Mouse (Mus musculus): Measurements from ENCODE around the gene Birc5.
A peak's percentile ranks its signal among the peaks of the same experiment; 100 is the strongest.
"Not testable (repeated sequence)": the region's sequence is repeated elsewhere in the genome, so short reads cannot be mapped to it uniquely, and the experiment has no call there.

The Birc5 gene

DNA sequence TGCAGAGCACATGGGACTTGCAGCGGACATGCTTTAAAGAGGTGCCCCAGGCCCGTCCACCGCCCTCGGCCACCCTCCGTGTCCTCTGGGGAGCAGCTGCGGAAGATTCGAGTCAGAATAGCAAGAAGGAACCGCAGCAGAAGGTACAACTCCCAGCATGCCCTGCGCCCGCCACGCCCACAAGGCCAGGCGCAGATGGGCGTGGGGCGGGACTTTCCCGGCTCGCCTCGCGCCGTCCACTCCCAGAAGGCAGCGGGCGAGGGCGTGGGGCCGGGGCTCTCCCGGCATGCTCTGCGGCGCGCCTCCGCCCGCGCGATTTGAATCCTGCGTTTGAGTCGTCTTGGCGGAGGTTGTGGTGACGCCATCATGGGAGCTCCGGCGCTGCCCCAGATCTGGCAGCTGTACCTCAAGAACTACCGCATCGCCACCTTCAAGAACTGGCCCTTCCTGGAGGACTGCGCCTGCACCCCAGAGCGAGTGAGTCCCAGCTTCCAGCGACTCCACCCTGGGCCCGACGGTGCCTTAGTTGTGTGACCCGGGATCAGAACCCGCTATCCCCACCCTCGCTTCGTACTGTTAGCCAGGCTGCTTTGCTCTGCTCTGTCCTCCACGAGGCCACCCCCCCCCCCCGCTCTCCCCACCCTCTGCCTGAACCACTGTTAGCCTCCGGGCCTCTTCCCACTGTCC is at the start of gene Birc5:
Birc5 (plus strand) TSS at position 267 of the 687 bp plus-strand sequence.
- DNase-seq: peak; percentile 96

DNA sequence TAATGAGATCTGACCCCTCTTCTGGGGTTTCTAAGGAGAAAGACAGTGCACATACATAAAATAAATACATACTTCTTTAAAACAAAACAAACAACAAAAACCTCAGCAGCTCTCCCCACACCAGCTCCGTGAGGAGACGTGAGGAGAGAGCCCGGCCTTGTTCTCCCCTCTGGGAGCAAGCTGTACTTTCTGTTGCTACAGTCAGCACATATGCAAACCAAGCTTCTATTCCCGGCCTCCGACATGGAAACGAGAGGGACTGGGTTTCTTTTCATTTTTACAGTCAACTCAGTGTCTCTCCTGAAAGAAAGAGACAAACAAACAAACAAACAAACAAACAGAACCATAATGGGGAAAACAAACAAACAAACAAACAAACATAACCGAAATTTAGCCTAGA is 49.0 kb upstream of the Birc5 start:
- no peak for DNase-seq

DNA sequence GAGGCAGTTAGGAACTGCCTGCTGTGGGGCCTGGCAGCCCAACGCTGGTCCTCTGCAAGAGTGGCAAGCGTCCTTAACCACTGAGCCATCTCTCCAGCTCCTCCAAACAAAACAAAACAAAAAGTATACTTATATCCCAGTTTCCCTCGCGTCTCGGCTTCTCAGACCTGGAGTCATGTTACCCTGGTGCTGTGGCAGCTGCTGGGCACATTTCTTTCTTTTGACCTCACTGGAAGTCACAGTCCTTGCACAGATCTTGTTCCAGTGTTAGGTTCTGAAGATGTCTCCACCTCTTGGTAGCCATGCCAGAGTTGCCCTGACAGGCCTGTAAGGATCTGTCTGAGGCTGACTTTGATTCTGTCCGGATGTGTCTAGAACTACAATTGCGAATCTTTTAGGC is 47.4 kb upstream of the Birc5 start:
- DNase-seq: no peak

DNA sequence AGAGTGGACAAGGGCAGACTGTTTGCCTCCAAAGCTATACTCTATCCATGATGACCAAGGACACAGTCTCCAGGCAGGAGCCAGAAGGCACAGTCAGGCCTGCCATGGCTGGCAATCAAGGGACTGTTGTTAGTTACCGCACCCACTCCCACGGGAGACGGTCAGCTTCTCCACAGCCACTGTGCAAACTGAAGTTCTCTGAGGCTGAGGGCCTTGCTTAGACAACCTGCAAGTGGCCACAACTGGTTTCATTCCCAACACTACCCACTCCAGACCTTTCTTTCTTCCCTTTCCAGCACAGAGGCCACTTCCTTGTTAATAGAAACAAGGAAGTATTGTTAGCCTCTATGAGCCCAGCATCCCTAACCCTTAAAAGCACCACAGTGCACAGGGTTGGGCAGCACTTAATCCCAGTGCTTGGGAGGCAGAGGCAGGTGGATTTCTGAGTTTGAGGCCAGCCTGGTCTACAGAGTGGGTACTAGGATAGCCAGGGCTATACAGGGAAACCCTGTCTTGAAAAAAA is 45.8 kb upstream of the Birc5 start:
- no peak for DNase-seq

GRCm38 (mm10) chr11:117806781-117807180 is 42.3 kb upstream of the Birc5 start:
- DNase-seq: no peak

- peak; percentile 57 to 75 for DNase-seq
Observed at GRCm38 (mm10) chr11:117809407-117810311, 39.4 kb upstream of the Birc5 start, which contains the start of the genes Gm20708 and Syngr2. TSS of gene Gm20708 (plus strand) at chr11:117809668. TSS of gene Syngr2 (plus strand) at chr11:117809668.

GRCm38 (mm10) chr11:117810401-117811046 is 38.5 kb upstream of the Birc5 start:
- peak; percentile 91 to 93 for DNase-seq

DNA sequence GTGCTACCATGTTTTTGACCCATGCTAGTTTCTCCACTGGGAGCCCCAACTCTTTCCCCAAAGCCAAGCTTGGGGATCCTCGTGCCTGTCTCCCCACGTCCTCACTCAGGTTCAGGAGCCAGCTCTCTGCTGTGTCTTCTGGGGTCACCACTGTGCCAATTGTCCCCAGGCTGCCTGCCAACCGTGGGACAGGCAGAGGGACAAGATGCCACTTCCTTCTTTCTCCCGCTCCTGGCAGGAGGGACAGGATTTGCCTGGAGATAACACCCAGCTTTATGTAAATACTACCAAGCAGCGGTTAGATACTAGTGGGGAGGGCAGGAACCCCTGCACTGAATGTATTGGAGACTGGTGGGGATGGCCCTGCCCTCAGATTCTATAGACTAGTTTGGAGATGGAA is 35.2 kb upstream of the Birc5 start:
- no peak for DNase-seq

GRCm38 (mm10) chr11:117814704-117815366 is 34.2 kb upstream of the Birc5 start:
- no peak for DNase-seq

DNA sequence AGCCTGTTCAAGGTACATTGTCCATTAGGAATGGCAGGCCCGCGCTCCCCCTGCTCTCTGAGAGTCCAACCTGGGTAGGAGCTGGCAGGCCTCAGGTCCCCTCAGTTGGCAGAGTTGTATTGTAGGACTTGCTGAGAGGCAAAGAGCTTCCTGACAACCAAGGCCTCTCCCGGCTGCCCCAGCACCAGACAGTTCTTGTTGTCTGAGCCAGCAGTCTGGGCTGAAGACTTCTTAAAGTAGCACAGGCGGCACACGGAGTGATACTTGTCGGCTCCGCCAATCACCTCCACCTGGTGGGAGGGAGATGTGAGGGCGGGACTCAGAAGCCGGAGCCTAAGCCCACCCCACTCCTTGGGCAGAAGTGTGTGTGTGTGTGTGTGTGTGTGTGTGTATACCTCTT is 33.2 kb upstream of the Birc5 start:
- DNase-seq: not testable (repeated sequence)

DNA sequence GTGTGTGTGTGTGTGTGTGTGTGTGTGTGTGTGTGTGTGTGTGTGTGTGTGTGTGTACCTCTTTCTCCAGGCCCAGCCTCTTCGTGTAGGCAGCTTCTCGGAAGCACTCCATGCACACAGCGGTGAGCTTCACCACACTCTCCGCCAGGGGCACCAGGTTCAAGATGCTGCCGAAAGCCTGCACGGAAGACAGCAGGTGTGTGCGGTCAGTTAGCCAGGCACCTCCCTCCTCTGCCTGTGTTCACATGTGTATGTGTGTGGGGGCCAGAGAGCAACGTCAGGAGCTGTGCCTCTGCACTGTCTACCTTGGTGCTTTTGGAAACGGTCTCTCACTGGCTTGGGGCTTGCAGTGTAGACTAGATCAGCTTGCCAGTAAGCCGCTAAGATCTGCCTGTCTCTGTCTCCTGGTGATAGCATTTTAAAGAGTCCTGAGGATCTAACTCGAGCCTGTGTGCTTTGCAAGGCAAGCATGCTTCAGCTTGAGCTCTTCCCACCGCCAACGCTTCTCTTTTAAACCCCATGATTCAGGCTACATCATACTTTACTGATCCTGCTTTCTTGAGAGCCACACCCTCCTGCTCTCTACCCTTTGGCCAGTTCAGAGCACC is 32.6 kb upstream of the Birc5 start:
- no peak for DNase-seq

DNA sequence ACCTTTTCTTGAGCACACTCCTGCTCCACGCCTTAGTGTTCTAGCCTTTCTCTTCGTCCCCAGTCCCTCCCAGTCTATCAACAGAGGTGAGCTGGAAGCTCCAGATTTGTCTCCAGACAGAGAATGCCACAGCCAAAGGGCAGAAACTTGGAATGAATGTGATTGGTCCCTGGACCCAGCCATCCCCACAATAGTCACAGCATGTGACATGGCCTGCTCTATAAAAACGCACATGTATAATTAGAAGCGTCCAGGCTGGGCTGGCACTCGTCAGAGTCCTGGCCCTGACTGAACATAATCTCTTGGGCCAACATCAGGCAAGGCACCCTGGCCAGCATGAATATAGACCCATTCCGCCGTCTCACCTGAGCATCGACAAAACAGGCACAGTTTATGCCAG is 30.0 kb upstream of the Birc5 start:
- DNase-seq: no peak

DNA sequence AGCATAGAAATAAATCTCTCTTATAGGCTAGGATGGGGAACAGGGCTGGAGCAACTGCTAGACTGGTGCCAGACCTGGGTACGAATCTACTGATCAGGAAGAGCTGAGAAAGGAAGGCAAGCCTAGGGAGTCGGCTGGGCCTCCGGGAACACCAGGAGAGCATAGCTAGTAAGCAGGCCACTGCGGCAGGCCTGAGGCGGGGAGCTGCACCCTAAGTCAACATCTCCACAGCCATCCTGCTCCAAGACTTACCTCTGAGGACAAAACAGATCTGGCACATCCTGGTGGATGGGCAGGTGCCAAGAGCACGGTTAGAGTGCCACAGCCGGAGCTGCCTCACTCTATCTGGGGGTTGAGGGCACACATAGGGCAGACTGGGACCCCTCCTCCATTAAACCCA is 28.9 kb upstream of the Birc5 start:
- no peak for DNase-seq

GRCm38 (mm10) chr11:117821868-117822267 is 27.2 kb upstream of the Birc5 start:
- DNase-seq: no peak

DNA sequence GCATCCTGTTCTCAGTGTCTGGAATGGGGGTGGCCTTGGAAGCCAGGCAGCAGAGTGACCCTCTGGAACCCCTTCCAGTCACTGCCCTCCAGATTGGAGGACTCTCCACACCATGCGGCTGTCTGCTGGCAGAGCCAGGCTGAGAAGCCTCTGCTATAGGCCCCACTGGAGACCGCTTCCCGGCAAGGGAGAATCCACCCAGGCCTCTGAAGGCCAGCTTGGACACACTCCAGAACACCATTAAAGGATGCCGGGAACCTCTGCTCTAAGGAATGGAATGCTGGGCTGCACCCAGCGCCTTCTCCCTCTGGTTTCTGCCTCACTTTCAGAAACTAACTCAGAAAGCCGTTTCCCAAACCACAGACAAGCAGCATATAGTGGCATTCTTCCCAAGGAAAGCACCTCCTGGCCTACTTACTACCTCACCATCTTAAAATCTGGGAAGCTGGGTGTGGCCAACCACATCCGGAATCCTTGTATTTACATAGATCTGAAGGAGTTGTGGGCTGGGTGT is 26.3 kb upstream of the Birc5 start:
- no peak for DNase-seq

DNA sequence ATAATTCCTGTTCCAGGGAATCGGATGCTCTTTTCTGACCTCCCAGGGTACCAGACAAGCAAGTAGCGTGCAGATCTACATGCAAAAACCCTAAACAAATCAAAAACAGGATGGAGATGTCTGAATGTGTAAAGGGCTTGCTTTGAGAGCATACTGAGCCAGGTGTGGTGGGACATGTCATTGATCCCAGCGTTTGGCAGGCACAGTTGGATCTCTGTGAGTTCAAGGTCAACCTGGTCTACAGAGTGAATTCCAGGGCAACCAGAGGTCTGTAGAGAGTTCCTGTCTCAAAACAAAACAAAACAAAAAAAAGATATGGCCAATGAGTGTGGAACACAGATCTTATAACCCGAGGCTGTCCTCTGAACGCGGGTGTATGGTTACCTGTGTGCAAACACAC is 25.6 kb upstream of the Birc5 start:
- no peak for DNase-seq

GRCm38 (mm10) chr11:117824060-117824969 is 24.7 kb upstream of the Birc5 start:
- DNase-seq: peak; percentile 78 to 85

DNA sequence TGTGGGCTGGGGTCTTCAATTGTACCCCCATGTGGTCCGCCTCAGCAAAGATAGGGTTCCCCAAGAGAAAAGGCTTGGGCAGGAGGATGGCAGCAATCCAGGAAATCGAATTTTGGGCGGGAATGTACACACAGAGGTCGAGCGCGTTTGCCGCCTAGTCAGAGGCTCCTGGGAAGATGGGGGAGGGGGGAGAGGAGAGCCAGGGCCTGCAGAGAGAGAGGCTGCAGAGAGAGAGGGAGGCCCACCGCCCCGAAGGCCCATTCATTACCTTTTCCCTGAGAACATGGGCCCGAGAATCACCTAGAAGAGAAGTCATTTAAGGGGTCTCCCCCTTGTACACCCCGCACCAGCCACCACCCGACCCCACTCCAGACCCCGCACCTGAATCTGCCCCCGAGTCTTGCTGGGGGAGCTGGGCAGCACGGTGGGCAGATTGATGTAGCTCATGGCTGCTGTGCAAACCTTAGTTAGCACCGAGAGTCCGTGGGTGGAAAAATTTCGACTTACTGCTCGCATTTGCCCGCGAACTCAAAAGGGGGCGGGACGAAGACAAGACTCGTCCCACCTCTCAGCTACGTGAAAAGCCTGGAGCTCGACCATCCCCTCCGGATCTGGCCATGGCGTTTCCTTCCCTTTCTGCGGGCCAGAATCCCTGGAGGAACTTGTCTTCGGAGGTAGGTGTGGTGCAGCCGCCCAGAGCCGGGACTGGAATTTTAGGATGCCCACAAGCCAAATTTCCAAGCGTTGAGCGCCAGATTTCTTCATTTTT is 23.5 kb upstream of the Birc5 start, which contains the start of the genes Afmid and Tk1:
Afmid (plus strand) TSS at position 592 of the 769 bp plus-strand sequence.
Tk1 (minus strand) TSS at position 760 of the 769 bp plus-strand sequence.
- peak; percentile 82 to 85 for DNase-seq

- DNase-seq: no peak
Observed at GRCm38 (mm10) chr11:117826164-117826563, 22.9 kb upstream of the Birc5 start.

GRCm38 (mm10) chr11:117826916-117827315 is 22.1 kb upstream of the Birc5 start:
- DNase-seq: no peak
